Mouse (Mus musculus) kidney, embryonic 16.5 days (tissue): ENCODE measurements around the gene As3mt. TPM values are rescaled to one million over a fixed set of nuclear protein-coding genes. Genes with fewer than 3 reads are reported as not detected.
"Not testable (repeated sequence)": the region's sequence is repeated elsewhere in the genome, so short reads cannot be mapped to it uniquely, and the experiment has no call there.

Experiments
- ATAC-seq: fragments of 200-750 bp; cut with Nextera tagmentation; 2 replicates; pipeline ENCODE4 v1.8.0; 2017; ENCODE audit warnings: moderate TSS enrichment; ENCODE audit not compliant: low FRiP score, low TSS enrichment
- H3K27ac ChIP-seq: fragments of 300-500 bp; sonication (generic); 2 replicates; pipeline ENCODE4 v1.5.1; 2014; ENCODE audit warnings: low read length
- H3K27me3 ChIP-seq: fragments of 300-500 bp; sonication (generic); 2 replicates; pipeline ENCODE4 v1.6.1; 2014; ENCODE audit warnings: low read length, control low read depth, mixed read lengths; ENCODE audit not compliant: insufficient read depth
- H3K36me3 ChIP-seq: fragments of 300-500 bp; sonication (generic); 2 replicates; pipeline ENCODE4 v1.6.1; 2014; ENCODE audit warnings: low read length, control low read depth, mixed read lengths; ENCODE audit not compliant: insufficient read depth
- H3K4me1 ChIP-seq: fragments of 300-500 bp; sonication (generic); 2 replicates; pipeline ENCODE4 v1.6.1; 2014; ENCODE audit warnings: low read length, control low read depth, mixed read lengths; ENCODE audit not compliant: insufficient read depth
- H3K4me2 ChIP-seq: fragments of 300-500 bp; sonication (generic); replicated peaks from 2 replicates; pipeline ENCODE4 v1.6.1; 2014; ENCODE audit warnings: low read depth, low read length
- H3K4me3 ChIP-seq: fragments of 300-500 bp; sonication (generic); 2 replicates; pipeline ENCODE4 v1.5.1; 2014; ENCODE audit warnings: mild to moderate bottlenecking, low read length
- H3K9ac ChIP-seq: fragments of 300-500 bp; sonication (generic); replicated peaks from 2 replicates; pipeline ENCODE4 v1.6.1; 2014; ENCODE audit warnings: low read length
- H3K9me3 ChIP-seq: fragments of 300-500 bp; sonication (generic); 2 replicates; pipeline ENCODE4 v1.6.1; 2016; ENCODE audit warnings: low read length, control low read depth
- WGBS: fragments of 180-500 bp; shearing (Covaris S2); extraction: QIAGEN DNeasy Blood & Tissue Kit; methylation state at CpG from one replicate; pipeline ENCODE4 v1.1.7; 2014; 5-methylcytosine and 5-hydroxymethylcytosine counted together
- polyA plus RNA-seq: library from polyadenylated mRNA; unstranded; fragments of >200 nt; fragmentation: Nextera tagmentation; extraction: Ambion mirVana; gene quantifications from 2 replicates; pipeline ENCODE4 v1.2.1, GENCODE M21; 2015

As3mt gene
- polyA plus RNA-seq, 1 experiment from 2014 or later: 57.0 TPM

GRCm38 (mm10) chr19:46737106-46737505 lies 29.8 kb downstream of the As3mt start:
- Histone ChIP-seq H3K9me3 (no peaks in the 10 kb centered on the region), H3K27ac (no peak overlapping the region), H3K27me3 (no peaks in the 10 kb centered on the region), H3K4me2 (no peak overlapping the region), H3K4me3 (no peak overlapping the region), H3K9ac (no peak overlapping the region), H3K4me1 (no peaks in the 10 kb centered on the region), H3K36me3 (no peaks in the 10 kb centered on the region)
- no peak for ATAC-seq
- WGBS: 69% methylated on average over 7 of the region's 7 CpGs

GRCm38 (mm10) chr19:46740341-46741008 lies 33.2 kb downstream of the As3mt start:
- ATAC-seq: no peak
- Histone ChIP-seq H3K36me3 (no peaks in the 10 kb centered on the region), H3K27me3 (no peaks in the 10 kb centered on the region), H3K9ac (no peak overlapping the region), H3K9me3 (no peaks in the 10 kb centered on the region), H3K4me3 (no peak overlapping the region), H3K27ac (no peak overlapping the region), H3K4me1 (no peaks in the 10 kb centered on the region), H3K4me2 (no peak overlapping the region)
- WGBS: 58% methylated on average over 7 of the region's 7 CpGs

GRCm38 (mm10) chr19:46741574-46741973 lies 34.3 kb downstream of the As3mt start:
- H3K9ac ChIP-seq: no peak overlapping the region
- WGBS: 43% methylated on average over 6 of the region's 6 CpGs
- no peak for ATAC-seq
- H3K4me3 ChIP-seq: no peak overlapping the region
- no peaks in the 10 kb centered on the region for H3K9me3 ChIP-seq
- H3K27ac ChIP-seq: no peak overlapping the region
- no peak overlapping the region for H3K4me2 ChIP-seq
- no peaks in the 10 kb centered on the region for H3K36me3 ChIP-seq
- no peaks in the 10 kb centered on the region for H3K27me3 ChIP-seq
- H3K4me1 ChIP-seq: no peaks in the 10 kb centered on the region

GRCm38 (mm10) chr19:46744681-46745080 lies 37.4 kb downstream of the As3mt start:
- no peak for ATAC-seq
- WGBS: 66% methylated on average over 9 of the region's 9 CpGs
- no peak overlapping the region for H3K4me3 ChIP-seq
- no peaks in the 10 kb centered on the region for H3K36me3 ChIP-seq
- H3K4me2 ChIP-seq: no peak overlapping the region
- H3K9me3 ChIP-seq: no peaks in the 10 kb centered on the region
- H3K27me3 ChIP-seq: no peaks in the 10 kb centered on the region
- H3K27ac ChIP-seq: no peak overlapping the region
- H3K9ac ChIP-seq: no peak overlapping the region
- H3K4me1 ChIP-seq: no peaks in the 10 kb centered on the region

- 87% methylated on average over 3 of the region's 3 CpGs for WGBS
- Histone ChIP-seq H3K4me1 (no peaks in the 10 kb centered on the region), H3K9me3 (no peaks in the 10 kb centered on the region), H3K27me3 (no peaks in the 10 kb centered on the region), H3K4me3 (no peak overlapping the region), H3K36me3 (no peaks in the 10 kb centered on the region), H3K27ac (no peak overlapping the region), H3K9ac (no peak overlapping the region), H3K4me2 (no peak overlapping the region)
- ATAC-seq: no peak
Observed at GRCm38 (mm10) chr19:46747799-46748198, 40.5 kb downstream of the As3mt start.

- no peak for ATAC-seq
- WGBS: 80% methylated on average over 5 of the region's 5 CpGs
- H3K36me3 ChIP-seq: no peaks in the 10 kb centered on the region
- no peaks in the 10 kb centered on the region for H3K27me3 ChIP-seq
- no peaks in the 10 kb centered on the region for H3K9me3 ChIP-seq
- no peak overlapping the region for H3K27ac ChIP-seq
- no peak overlapping the region for H3K9ac ChIP-seq
- no peaks in the 10 kb centered on the region for H3K4me1 ChIP-seq
- no peak overlapping the region for H3K4me3 ChIP-seq
- H3K4me2 ChIP-seq: no peak overlapping the region
Observed at GRCm38 (mm10) chr19:46752235-46752634, 45.0 kb downstream of the As3mt start.

- Histone ChIP-seq H3K9ac (no peak overlapping the region), H3K9me3 (no peaks in the 10 kb centered on the region), H3K4me3 (no peak overlapping the region), H3K27ac (no peak overlapping the region), H3K4me1 (no peaks in the 10 kb centered on the region), H3K4me2 (no peak overlapping the region), H3K27me3 (0 out of 2 replicates have a peak, but pooled peaks cover 5% of the 10 kb centered on the region), H3K36me3 (no peaks in the 10 kb centered on the region)
- no peak for ATAC-seq
- WGBS: 51% methylated on average over 9 of the region's 9 CpGs
Observed at GRCm38 (mm10) chr19:46755066-46755465, 47.8 kb downstream of the As3mt start.

GRCm38 (mm10) chr19:46756221-46756620 lies 49.0 kb downstream of the As3mt start:
- Histone ChIP-seq H3K27me3 (0 out of 2 replicates have a peak, but pooled peaks cover 5% of the 10 kb centered on the region), H3K9ac (no peak overlapping the region), H3K4me2 (no peak overlapping the region), H3K36me3 (no peaks in the 10 kb centered on the region), H3K27ac (no peak overlapping the region), H3K9me3 (no peaks in the 10 kb centered on the region), H3K4me1 (no peaks in the 10 kb centered on the region), H3K4me3 (no peak overlapping the region)
- WGBS: 83% methylated on average over 4 of the region's 4 CpGs
- ATAC-seq: no peak

- Histone ChIP-seq H3K4me2 (no peak overlapping the region), H3K4me1 (peaks cover 16% of the 10 kb centered on the region), H3K27ac (no peak overlapping the region), H3K9me3 (no peaks in the 10 kb centered on the region), H3K27me3 (0 out of 2 replicates have a peak, but pooled peaks cover 12% of the 10 kb centered on the region), H3K36me3 (no peaks in the 10 kb centered on the region), H3K4me3 (no peak overlapping the region), H3K9ac (no peak overlapping the region)
- no peak for ATAC-seq
- WGBS: 65% methylated on average over 8 of the region's 8 CpGs
Observed at GRCm38 (mm10) chr19:46759096-46759495, 51.8 kb downstream of the As3mt start.

- H3K9me3 ChIP-seq, ATAC-seq, H3K9ac ChIP-seq, H3K36me3 ChIP-seq, H3K4me2 ChIP-seq, H3K27ac ChIP-seq, H3K4me3 ChIP-seq: not testable (repeated sequence)
- 0 out of 2 replicates have a peak, but pooled peaks cover 12% of the 10 kb centered on the region for H3K27me3 ChIP-seq
- 86% methylated on average over 10 of the region's 10 CpGs for WGBS
- H3K4me1 ChIP-seq: peaks cover 22% of the 10 kb centered on the region
Observed at GRCm38 (mm10) chr19:46759909-46760308, 52.7 kb downstream of the As3mt start.
